Mouse (Mus musculus): ENCODE results near the gene Gm44805.

The Gm44805 gene

GRCm38 (mm10) chr7:19677872-19678271 lies 3.4 kb downstream of the Gm44805 start, which contains the start of gene Apoc2:
Gene Apoc2 (minus strand): TSS chr7:19677941.
- no peak for DNase-seq (ENCODE audit: low read depth, low spot score)

- DNase-seq (ENCODE audit: low read depth, low spot score): no peak
These were observed 4.6 kb downstream of the Gm44805 start for GRCm38 (mm10) chr7:19676662-19677061.

- DNase-seq (ENCODE audit: low read depth, low spot score): no peak
These were observed 5.4 kb downstream of the Gm44805 start for GRCm38 (mm10) chr7:19675824-19676223.

- DNase-seq (ENCODE audit: low read depth, low spot score): no peak
These were observed 8.0 kb downstream of the Gm44805 start for GRCm38 (mm10) chr7:19673083-19673699.

DNA sequence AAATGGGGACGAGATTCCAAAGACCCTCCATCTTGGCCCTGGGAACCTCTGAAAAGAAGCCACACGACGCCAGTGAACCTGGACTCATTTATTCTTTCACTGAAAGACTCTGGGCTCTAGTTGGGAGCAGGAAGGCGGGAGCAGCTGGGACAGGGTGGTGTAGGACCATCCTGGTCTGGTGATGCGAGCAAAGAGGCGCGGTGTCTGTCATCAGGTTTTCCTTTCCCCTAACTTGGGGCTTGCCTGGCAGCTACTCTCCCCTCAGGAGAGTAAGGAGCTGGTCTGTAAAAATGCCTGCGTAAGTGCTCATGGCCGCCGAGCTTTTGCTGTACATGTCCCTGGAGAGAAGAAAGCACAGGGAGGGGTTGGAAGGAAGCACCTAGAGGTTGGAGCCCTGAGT lies 9.7 kb downstream of the Gm44805 start:
- no peak for DNase-seq (ENCODE audit: low read depth, low spot score)

GRCm38 (mm10) chr7:19668947-19669721 lies 12.1 kb downstream of the Gm44805 start:
- peak; percentile 77 for DNase-seq (ENCODE audit: low read depth, low spot score)

GRCm38 (mm10) chr7:19667434-19667833 lies 13.8 kb downstream of the Gm44805 start:
- no peak for DNase-seq (ENCODE audit: low read depth, low spot score)

DNA sequence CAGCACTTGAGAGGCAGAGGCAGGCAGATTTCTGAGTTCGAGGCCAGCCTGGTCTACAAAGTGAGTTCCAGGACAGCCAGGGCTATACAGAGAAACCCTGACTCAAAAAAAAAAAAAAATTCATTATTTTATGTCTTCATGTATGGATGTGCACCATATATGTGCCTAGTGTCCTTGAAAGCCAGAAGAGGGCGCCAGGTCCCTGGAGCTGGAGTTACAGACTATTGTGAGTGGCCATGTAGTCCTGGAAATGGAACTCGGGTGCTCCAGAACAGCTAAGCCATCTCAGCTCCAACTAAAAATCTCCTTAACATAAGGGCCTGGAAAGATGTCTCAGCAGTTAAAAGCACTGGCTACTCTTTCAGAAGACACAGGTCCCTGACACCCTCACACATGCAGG lies 14.5 kb downstream of the Gm44805 start:
- DNase-seq (ENCODE audit: low read depth, low spot score): no peak

DNA sequence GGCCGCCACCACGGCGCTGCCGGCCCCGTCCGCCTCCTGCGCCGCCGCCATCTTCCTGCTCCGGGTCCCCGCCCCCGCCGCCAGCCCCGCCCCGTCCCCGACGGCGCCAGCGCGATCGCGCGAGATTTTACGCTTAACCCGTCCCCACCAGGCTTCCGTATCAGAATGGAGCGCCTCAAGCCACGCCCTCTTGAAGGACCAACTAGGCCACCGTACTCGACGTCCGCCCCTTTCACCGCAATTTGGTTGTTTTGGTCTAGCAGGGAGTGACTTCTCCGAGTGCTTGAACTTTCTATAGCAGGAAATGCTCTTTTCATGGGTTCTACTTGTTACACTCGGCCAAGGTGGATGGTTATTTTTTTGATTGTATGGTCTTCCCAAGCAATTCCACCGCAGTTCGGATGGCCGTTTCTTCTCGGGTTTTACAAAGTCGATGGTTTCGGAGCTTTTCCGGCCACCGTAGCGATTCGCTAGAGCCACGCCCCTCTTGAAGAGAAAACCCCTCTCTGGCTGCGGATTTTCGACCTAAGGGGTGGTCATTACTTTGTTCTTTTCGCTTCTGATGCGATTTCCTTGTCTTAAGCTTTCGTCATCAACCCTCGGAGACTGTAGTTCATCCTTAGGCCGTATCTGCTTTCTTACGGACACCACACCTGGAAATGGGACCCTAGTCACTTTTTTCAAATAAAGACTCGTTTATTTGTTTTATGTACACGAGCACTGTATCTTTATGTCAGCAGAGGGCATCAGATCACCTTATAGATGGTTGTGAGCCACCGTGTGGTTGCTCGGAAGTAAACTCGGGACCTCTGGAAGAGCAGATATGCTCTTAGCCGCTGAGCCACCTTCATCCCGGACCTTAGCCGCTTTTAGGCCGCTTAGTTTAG lies 16.0 kb downstream of the Gm44805 start, which contains the start of gene Clptm1:
TSS of gene Clptm1 (minus strand) at position 79 of the 887 bp plus-strand sequence.
- DNase-seq (ENCODE audit: low read depth, low spot score): peak; percentile 85

- no peak for DNase-seq (ENCODE audit: low read depth, low spot score)
These were observed 16.7 kb downstream of the Gm44805 start for GRCm38 (mm10) chr7:19664455-19664954.

DNA sequence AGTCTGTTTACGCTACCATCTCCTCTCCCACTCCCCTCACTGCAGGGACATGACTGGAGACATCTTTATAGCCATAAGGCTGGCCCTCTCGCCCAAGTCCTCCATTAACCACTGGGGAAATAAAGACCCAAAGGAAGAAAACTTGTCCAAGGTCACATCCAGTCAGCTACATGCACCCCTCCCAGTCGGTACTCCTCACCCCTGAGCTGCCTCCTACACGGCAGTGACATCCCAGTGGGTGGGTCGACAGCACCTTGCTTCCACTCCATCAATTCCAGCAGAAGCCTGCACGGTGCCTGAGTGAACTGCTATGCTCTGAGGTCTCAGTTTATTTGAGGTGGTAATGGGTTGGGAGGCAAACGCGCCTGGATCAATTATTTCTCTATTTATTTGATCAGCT lies 17.3 kb downstream of the Gm44805 start:
- no peak for DNase-seq (ENCODE audit: low read depth, low spot score)

- DNase-seq (ENCODE audit: low read depth, low spot score): no peak
These were observed 28.6 kb downstream of the Gm44805 start for GRCm38 (mm10) chr7:19652614-19653013.

- no peak for DNase-seq (ENCODE audit: low read depth, low spot score)
These were observed 30.0 kb downstream of the Gm44805 start for GRCm38 (mm10) chr7:19651063-19651786.

DNA sequence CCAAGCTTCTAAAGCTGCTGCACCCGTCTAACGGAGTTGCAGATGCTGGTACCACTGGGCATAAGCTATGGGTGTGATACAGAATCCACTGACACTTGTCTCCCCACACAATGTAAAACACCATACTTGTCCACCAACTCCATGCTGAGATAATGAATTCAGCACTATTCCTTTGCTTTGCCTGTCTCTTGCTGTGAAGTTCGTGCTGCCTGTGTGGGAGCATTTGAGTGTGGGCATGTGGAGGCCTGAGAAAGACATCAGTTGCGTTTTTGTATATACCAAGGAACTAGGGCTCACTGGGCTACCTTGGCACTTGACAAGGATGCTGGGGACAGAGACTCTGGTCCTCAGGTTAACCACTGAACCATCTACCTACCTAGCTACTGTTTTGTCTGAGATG lies 40.0 kb downstream of the Gm44805 start:
- DNase-seq (ENCODE audit: low read depth, low spot score): no peak

GRCm38 (mm10) chr7:19635074-19635827 lies 46.0 kb downstream of the Gm44805 start:
- no peak for DNase-seq (ENCODE audit: low read depth, low spot score)

- DNase-seq (ENCODE audit: low read depth, low spot score): no peak
These were observed 46.6 kb downstream of the Gm44805 start for GRCm38 (mm10) chr7:19634591-19634990.

DNA sequence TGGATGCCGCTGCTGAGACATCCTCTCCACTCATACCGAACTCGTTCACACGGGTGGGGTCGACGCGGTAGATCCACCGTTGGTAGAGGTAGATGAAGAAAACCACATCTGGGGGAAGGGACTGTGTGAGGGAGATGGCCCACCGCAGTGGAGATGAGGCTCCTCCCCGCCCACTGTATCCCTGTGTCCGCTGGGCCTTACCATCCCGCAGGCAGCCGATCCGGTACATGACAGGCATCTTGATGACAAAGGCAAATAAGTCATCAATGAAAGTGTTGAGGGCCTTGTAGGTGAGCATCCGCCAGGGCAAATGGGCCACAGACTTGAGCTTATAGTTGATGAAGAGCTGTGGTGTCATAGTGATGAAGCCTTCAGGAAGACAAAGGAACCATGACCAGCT lies 47.4 kb downstream of the Gm44805 start:
- no peak for DNase-seq (ENCODE audit: low read depth, low spot score)

- no peak for DNase-seq (ENCODE audit: low read depth, low spot score)
These were observed 48.0 kb downstream of the Gm44805 start for GRCm38 (mm10) chr7:19633197-19633596.

GRCm38 (mm10) chr7:19632720-19633119 lies 48.5 kb downstream of the Gm44805 start:
- DNase-seq (ENCODE audit: low read depth, low spot score): no peak

DNA sequence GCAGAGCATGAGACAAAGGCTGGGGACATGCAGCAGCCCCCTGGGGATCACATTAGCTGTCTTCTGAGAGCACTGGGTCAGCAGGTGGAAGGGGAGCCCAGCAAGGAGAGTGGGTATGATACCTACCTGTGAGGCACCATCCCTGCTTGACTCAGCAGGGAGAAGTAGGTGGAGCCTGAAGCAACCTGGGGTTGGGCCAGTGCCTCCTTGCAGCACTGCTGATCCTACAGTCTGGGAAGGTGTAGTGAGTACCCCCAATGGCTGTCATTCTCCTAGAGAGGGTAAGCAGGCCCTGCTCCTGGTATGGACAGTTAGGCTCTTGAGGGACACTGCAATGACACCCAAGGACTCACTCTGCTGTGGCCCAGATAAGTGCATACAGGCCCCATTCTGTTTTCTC lies 48.9 kb downstream of the Gm44805 start:
- no peak for DNase-seq (ENCODE audit: low read depth, low spot score)

- DNase-seq (ENCODE audit: low read depth, low spot score): peak; percentile 58
These were observed 51.9 kb downstream of the Gm44805 start, which contains the start of gene Relb for GRCm38 (mm10) chr7:19629361-19629734. Gene Relb (minus strand): TSS chr7:19629438.

All from WW6 (cell line).